Mouse (Mus musculus) v-Abl transformed pro-B cells (cell line): ENCODE data around the gene Tmco1.

Experiments
- in situ Hi-C, 2 experiments: fragments of 400-800 bp; cut with MboI; formaldehyde crosslinking; loops; one replicate each; pipeline ENCODE4 v1.15.1; 2025; ENCODE audit not compliant: unreplicated experiment in 2 of 2

The Tmco1 gene

DNA sequence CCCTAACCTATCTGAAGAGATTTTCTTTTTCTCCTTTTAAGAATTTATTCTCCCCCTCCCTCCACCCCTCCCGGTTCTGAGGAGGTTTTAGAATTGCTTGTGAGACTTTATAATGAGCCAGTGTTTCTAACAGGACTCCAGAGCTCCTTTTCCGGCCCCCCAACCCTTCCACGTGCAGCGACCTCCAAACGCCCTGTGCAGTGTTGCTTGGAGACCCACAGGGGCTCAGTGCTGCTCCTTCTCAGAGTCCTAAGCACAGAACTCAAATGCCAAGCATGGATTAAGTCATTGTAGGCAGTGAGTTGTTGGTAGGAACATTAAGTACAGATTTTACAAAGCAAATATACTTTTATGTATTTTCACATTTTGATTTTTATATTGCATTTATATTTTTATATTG, 55.1 kb downstream of the Tmco1 start:
- in situ Hi-C loops: loop anchor here in 1 of 2 experiments (25.0 kb wide), 1 partner anchor 1201 kb away; no protein-coding TSS in a partner anchor

DNA sequence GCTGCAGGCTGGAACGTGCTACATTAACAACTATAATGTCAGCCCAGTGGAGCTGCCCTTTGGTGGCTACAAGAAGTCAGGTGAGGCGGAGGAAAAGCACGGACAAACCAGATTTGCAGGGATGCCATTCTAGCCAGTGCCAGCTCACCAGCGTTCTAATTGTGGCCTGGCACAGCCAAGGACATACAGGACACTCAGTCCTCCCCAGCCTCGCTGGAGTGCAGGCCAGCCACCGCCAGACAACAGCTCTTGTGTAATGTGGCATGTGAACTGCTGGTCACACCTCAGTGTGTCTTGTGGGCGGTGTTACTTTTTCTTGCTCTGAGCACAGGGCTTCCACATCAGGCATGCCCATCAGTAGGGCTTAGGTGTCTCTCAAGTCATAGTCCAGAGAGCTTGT, 57.6 kb downstream of the Tmco1 start:
- in situ Hi-C loops: loop anchor here in 1 of 2 experiments (25.0 kb wide), 1 partner anchor 1204 kb away; no protein-coding TSS in a partner anchor

DNA sequence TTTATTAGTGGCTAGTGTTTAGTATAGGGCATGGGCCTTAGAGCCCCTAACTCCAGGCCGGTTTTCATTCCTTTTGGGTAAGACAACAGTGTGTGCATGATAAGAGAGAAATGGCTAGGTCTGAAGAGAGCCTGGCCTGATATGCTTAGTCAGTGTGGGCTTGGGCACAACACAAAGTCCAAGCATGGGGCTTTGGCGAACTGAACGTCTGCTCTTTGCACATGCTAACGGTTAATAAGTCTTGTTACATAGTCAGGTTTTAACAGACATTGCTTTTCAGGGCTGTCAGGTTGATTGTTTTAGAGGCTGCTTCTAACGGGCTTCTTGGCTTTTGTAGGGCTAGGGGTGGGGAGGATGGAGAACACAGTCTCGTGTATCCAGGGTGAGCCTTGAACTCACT, 58.4 kb downstream of the Tmco1 start:
- in situ Hi-C loops: loop anchor here in 1 of 2 experiments (25.0 kb wide), 1 partner anchor 1204 kb away; no protein-coding TSS in a partner anchor

DNA sequence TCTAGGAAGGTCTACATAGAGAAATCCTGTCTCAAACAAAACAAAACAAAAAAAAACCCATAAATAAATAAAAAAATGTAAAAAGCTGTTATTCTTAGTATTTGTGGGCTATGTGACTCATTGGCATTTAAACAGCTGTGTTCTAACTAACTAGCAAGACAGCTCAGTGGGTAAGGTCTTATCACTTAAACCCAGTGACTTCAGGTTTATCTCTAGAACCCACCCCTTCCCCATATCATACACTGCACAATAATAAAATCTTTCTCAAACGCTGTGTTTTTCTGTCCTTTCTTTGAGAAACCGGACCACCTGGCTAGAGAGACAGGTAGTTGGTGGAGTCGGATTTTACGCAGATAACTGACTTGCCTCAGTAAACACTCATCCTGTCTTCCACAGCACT, 59.8 kb downstream of the Tmco1 start:
- in situ Hi-C loops: loop anchor here in 1 of 2 experiments (25.0 kb wide), 1 partner anchor 1206 kb away; no protein-coding TSS in a partner anchor

DNA sequence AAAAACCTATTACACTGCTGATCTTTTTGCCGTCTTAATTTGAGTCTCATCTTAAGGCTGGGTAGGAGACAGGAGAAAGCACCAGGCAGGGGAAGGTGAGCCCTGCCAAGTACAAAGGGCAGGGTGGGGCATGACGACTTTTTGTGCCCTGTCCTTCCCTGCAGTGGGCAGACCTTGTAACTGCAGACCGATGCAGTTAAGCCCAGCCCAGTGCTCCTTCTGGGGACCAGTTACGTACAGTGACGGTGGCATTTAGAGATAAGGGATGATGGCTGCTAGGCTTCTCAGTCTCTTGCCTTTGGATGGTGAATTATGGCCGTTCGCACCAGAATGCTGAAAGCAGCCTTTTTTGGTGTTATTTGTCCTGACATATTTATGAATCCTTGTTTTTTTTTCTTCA, 60.3 kb downstream of the Tmco1 start:
- in situ Hi-C loops: loop anchor here in 1 of 2 experiments (25.0 kb wide), 1 partner anchor 1206 kb away; no protein-coding TSS in a partner anchor

DNA sequence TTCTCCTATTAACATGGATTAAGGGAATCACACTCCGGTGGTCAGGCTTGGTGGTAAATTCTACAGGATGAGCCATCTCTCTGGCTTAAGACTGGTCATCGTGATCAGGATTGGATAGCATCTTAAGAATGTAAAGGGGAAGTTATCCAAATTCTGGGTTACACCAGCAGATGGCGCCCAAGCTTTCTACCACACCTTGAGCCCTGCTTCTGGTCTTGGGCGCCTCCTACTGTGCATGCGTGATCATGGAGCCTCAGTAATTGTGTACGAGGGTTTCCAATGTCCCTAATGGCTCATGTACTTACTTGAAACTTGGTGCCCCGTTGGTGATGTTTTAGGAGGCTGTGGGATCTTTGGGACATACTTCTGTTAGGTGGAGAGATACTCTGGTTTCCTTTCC, 61.7 kb downstream of the Tmco1 start:
- in situ Hi-C loops: loop anchor here (10.0 to 25.0 kb wide), 3 partner anchors 145 to 1208 kb away; no protein-coding TSS in a partner anchor

DNA sequence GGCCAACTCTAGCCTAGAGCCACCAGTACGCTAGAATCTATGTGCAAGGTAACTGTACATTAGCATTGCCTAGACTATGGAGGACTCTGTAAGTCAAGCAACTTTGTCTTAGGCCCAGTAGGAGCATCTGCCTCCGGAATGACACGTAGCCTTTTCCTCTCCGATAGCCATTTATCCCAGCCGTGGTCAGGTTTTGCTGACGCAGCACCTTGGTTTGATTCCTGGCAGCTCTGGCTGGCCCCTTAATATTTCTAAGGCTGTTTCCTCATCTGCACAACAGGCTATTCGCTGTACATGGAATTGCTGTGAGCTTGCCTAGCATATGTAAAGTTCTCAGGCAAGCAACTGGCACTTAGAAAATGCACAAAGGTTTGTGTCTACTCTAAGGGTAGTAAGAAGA, 64.6 kb downstream of the Tmco1 start:
- in situ Hi-C loops: loop anchor here (10.0 to 25.0 kb wide), 3 partner anchors 148 to 1210 kb away; no protein-coding TSS in a partner anchor

DNA sequence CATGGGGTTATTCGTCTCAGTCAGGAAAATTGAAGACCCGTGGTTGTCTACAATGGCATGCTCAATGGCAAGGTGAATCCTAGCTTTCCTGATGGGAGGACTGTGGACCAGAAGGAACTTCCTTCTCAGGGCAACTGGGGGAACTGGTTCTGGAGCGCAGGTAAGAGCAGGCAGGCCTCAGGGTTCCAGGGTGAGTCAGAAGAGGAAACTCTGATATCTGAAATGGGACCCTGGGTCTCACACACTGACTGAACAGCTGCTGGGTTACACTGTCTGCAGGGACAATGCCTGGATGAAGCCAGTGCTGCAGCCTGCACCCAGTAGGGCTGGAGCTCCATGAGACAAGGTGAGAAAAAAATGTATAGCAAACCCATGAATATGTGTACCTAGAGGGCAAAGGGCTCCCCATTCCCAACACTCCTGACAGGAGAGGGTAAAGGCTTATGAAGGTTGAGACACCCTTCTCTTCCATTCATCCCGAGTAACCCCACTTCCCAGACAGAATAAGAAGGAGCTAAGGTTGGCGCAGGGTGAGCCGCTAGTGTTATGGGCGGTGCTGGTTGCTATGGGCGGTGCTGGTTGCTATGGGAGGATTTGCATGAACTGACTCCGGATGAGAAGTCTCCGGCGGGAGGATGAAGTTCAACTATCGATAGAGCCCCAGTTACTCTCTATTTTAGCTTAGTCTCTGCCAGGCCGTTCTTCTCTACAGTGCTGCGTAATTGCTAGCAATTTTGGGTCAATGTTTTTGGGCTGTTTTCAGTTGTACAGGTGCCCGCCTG, 66.0 kb downstream of the Tmco1 start:
- in situ Hi-C loops: loop anchor here (10.0 to 25.0 kb wide), 3 partner anchors 149 to 1212 kb away; no protein-coding TSS in a partner anchor

DNA sequence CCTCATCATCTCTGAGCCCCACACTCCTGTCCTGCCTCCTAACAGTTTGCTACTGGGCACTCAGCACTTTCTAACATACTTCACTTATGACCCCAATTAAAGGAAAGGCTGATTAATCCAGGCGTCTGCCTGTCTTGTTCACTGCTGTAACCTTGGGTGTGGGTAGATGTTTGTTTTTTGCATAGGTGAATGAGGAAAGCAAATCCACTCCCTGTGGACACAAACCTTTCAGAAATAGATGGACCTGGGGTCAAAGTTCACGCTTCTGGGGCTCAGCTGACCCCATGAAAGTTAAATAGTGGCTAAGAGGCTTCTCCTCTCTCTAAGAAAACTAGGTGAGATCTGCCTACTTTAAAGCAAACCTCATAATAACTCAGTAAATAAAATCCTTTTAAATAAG, 66.8 kb downstream of the Tmco1 start:
- in situ Hi-C loops: loop anchor here (10.0 to 25.0 kb wide), 4 partner anchors 150 to 1213 kb away; partner anchors contain the start of gene Tada1 (in 1 of the 2)

DNA sequence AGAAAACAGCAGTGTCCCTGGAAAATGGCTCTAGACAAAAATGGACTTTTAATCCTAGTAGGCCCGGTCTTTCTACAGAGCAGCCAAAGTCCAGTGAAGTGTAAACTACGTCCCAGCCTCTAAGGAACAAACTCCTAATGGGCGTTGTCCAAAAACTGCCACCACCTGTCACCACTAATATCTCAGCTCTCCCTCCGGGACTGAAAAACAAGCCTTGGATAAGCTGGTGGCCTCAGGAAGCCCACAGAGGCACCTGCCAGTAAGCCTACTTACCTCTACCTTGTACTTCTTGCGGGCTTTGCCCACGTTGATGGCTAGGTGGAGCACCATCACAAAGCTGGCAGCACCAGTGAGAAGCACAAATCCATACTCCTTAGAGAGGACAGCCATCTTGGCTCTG, 69.8 kb downstream of the Tmco1 start:
- in situ Hi-C loops: loop anchor here (10.0 to 25.0 kb wide), 4 partner anchors 153 to 1216 kb away; partner anchors contain the start of gene Tada1 (in 1 of the 2)

DNA sequence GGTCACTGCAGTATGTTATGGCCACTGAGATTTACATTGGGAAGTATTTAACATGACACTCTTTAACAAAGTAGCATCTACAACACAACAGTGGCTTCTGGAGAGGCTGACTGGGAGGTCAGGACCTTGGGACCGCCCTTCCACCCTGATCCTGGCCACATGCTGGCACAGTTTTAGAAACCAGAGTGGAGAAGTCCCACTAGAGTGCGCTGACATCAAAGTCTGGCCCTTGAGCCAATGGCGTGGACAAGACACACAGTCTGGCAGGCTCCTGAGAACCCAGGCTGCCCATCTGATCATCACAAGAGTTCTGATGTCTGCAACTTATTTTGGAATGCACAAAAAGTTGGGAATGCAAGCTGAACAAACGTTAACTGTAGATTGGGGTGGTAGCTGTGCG, 71.6 kb downstream of the Tmco1 start:
- in situ Hi-C loops: loop anchor here (10.0 to 25.0 kb wide), 4 partner anchors 155 to 1217 kb away; partner anchors contain the start of gene Tada1 (in 1 of the 2)

DNA sequence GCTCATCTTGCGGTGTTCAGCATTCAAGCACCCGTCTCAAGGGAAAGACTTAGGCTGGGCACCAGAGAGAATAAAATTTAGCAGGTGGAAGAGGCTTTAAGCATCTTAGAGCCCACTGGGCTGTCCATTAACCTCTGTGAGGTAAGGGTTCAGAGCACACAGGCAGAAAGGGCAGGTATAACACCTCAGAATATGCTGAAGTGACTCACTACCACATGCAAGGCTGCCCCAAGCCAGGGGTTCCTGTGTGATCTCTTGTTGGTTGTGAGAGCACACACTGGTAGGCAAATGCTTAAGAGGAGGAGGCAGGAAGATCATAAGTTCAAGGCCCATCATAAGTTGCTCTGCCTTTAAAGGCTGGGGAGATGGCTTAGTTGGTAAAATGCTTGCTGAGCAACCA, 72.0 kb downstream of the Tmco1 start:
- in situ Hi-C loops: loop anchor here (25.0 kb wide), 2 partner anchors 993 to 1218 kb away; partner anchors contain the start of gene Tada1 (in 1 of the 2)

DNA sequence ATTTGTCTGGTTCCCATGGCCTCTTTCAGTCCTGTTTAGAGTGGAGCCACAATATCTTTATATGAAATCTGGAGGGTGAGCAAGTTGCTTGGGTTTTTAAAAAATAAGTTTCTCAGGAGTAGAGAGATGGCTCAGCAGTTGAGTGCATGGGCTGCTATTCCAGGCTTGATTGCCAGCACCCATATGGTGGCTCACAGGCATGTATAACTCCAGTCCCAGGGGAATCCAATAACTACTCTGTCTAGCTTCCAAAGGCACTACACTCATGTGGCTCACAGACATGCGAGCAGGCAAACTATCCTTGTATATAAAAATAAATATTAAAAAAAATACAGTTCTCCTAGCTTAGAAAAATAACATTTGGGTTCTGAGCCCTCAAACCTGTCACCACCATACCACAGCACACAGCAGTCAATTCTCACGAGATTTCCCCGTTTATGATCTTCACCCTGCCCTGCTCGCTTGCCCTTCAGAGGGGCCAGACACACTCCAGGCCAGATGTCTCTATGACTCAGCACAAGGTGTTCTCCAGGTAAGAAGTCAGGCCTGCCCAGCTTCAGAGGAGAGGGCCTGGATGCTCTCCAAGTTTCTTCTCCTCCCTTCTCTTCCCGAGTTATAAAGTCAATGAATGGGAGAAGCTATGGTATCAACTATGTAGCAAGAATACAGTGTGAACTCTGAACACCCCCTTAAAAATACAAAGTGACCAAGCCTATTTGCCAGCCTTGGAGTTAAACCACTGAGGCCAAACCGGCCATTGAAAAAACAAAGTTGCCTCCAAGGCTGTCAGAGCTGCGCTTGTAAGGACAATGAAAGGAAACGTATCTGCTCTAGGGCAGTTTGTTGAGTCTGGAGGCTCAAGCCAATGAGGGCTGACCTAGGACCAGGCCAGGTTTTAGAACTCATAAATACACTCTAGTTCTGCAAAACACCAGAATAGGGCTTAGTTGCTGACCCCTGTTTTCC, 73.2 kb downstream of the Tmco1 start:
- in situ Hi-C loops: loop anchor here (25.0 kb wide), 2 partner anchors 994 to 1219 kb away; partner anchors contain the start of gene Tada1 (in 1 of the 2)

DNA sequence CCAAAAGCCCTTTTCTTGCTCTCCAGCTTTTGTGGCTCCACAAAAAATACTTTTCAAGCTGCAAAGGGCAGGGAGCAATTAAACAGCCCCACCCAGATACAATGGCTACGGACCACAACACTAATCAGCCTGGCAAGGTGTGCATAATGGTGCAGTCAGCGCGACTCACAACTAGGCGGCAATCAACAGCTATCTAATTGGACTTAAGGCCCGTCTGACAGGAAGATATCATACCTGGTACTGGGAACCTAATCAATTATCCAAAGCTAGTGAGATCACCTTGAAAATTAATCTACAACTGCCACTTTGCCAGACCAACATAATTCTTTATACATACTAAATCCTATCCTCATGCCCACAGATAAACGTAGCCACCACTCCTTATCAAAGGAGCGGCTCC, 74.1 kb downstream of the Tmco1 start:
- in situ Hi-C loops: loop anchor here (25.0 kb wide), 2 partner anchors 995 to 1220 kb away; partner anchors contain the start of gene Tada1 (in 1 of the 2)

DNA sequence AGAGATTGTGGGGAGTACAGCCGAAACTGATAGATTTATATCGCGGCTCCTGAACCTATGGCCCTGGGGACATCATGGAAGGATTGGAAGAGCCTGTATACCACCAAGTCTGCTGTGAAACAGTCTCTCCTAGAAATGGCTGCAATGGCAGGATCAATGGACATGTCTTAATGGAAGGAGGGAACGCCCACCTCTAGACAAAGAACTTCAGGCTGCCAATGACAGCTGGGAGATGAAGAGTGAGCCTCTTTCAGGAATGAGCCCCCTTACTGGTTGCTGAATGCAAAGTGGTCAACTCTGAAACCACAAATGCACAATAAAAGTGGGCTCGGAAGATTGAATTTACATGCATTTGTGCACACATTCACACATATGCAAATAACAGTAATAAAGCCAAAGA, 74.6 kb downstream of the Tmco1 start:
- in situ Hi-C loops: loop anchor here (25.0 kb wide), 2 partner anchors 995 to 1220 kb away; partner anchors contain the start of gene Tada1 (in 1 of the 2)

DNA sequence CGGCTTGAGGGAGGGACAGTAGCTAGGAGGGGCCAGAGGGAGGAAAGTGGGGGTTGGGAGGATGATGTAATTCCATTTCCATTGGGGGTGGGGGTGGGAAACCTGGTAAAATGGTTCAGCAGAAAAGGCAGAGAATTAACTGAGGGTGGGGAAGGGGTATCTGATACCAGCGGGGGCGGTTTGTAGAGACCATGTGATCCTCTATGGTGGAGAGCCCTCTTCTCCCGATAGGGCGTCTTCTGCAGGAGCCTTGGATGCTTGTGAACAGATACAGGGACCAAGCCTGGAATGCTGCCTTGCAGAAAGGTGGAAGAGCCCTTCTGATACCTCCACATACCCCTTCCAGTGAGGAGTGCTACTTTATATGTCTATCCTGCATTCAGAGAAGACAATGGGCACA, 75.0 kb downstream of the Tmco1 start:
- in situ Hi-C loops: loop anchor here (25.0 kb wide), 2 partner anchors 996 to 1221 kb away; partner anchors contain the start of gene Tada1 (in 1 of the 2)
